Mouse (Mus musculus): ENCODE results near the gene Klhl29. TPM values are rescaled to one million over a fixed set of nuclear protein-coding genes. Genes with fewer than 3 reads are reported as not detected.

Klhl29 gene
- polyA plus RNA-seq, 1 experiment: not detected

- TF ChIP-seq GATA1 (IDR thresholded peaks at IDR 0.05; ENCODE audit: low read length): no peak
Observed at GRCm38 (mm10) chr12:5129190-5129589, 246.3 kb downstream of the Klhl29 start.

- no peak for TF ChIP-seq GATA1 (IDR thresholded peaks at IDR 0.05; ENCODE audit: low read length)
Observed at GRCm38 (mm10) chr12:5125907-5126306, 249.6 kb downstream of the Klhl29 start.

GRCm38 (mm10) chr12:5122972-5123371 is 252.5 kb downstream of the Klhl29 start:
- no peak for TF ChIP-seq GATA1 (IDR thresholded peaks at IDR 0.05; ENCODE audit: low read length)

- no peak for TF ChIP-seq GATA1 (IDR thresholded peaks at IDR 0.05; ENCODE audit: low read length)
Observed at GRCm38 (mm10) chr12:5120249-5120648, 255.2 kb downstream of the Klhl29 start.

GRCm38 (mm10) chr12:5119726-5120125 is 255.8 kb downstream of the Klhl29 start:
- TF ChIP-seq GATA1 (IDR thresholded peaks at IDR 0.05; ENCODE audit: low read length): no peak

GRCm38 (mm10) chr12:5119286-5119685 is 256.2 kb downstream of the Klhl29 start:
- TF ChIP-seq GATA1 (IDR thresholded peaks at IDR 0.05; ENCODE audit: low read length): no peak

- no peak for TF ChIP-seq GATA1 (IDR thresholded peaks at IDR 0.05; ENCODE audit: low read length)
Observed at GRCm38 (mm10) chr12:5116605-5117004, 258.9 kb downstream of the Klhl29 start.

GRCm38 (mm10) chr12:5114631-5115030 is 260.9 kb downstream of the Klhl29 start:
- no peak for TF ChIP-seq GATA1 (IDR thresholded peaks at IDR 0.05; ENCODE audit: low read length)

- TF ChIP-seq GATA1 (IDR thresholded peaks at IDR 0.05; ENCODE audit: low read length): no peak
Observed at GRCm38 (mm10) chr12:5111343-5111742, 264.1 kb downstream of the Klhl29 start.

GRCm38 (mm10) chr12:5108613-5109012 is 266.9 kb downstream of the Klhl29 start:
- no peak for TF ChIP-seq GATA1 (IDR thresholded peaks at IDR 0.05; ENCODE audit: low read length)

- TF ChIP-seq GATA1 (IDR thresholded peaks at IDR 0.05; ENCODE audit: low read length): no peak
Observed at GRCm38 (mm10) chr12:5107795-5108194, 267.7 kb downstream of the Klhl29 start.

GRCm38 (mm10) chr12:5104422-5105052 is 270.9 kb downstream of the Klhl29 start:
- TF ChIP-seq GATA1 (IDR thresholded peaks at IDR 0.05; ENCODE audit: low read length): no peak

GRCm38 (mm10) chr12:5101411-5102024 is 274.0 kb downstream of the Klhl29 start:
- TF ChIP-seq GATA1 (IDR thresholded peaks at IDR 0.05; ENCODE audit: low read length): no peak

GRCm38 (mm10) chr12:5099572-5099971 is 275.9 kb downstream of the Klhl29 start:
- TF ChIP-seq GATA1 (IDR thresholded peaks at IDR 0.05; ENCODE audit: low read length): no peak

- no peak for TF ChIP-seq GATA1 (IDR thresholded peaks at IDR 0.05; ENCODE audit: low read length)
Observed at GRCm38 (mm10) chr12:5088639-5089038, 286.8 kb downstream of the Klhl29 start.

GRCm38 (mm10) chr12:5087787-5088519 is 287.5 kb downstream of the Klhl29 start:
- TF ChIP-seq GATA1 (IDR thresholded peaks at IDR 0.05; ENCODE audit: low read length): no peak

GRCm38 (mm10) chr12:5084714-5085113 is 290.8 kb downstream of the Klhl29 start:
- no peak for TF ChIP-seq GATA1 (IDR thresholded peaks at IDR 0.05; ENCODE audit: low read length)
